ENCODE assay signal across 10 mouse cellular contexts in the genomic region with DNA sequence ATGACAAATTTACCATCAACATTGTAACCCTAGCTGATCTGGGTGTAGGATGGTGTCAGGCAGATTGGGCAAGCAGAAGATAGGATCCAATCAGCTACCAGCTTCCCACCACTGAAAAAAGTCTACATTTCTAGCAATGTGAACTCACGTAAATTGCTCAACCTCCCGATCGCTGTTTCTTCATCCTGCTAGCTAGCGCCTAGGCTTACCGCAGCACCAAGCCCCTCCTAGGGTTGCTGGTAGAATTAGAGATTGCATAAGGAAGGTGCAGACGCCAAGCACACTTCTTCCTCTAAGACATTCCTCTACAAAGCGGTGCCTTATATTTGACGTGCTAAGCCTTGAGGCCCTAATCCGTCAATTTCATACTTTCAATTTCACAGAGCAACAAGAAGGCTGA. TPM values are rescaled to one million over a fixed set of nuclear protein-coding genes. Genes with fewer than 3 reads are reported as not detected.
A peak's percentile ranks its signal among the peaks of the same experiment; 100 is the strongest.
DNase-seq lines count a peak whose midpoint lies in the region; ATAC-seq and TF ChIP-seq lines count a peak whose summit lies in the region.
"Had no signal": no experiment of that assay in that cellular context is flagged by ENCODE, and none has a peak within 500 bp of the region (broad histone marks: within the 10 kb centered on the region; RNA-seq: fewer than 3 reads in every experiment).

No protein-coding gene starts in this region.

- 0 out of 2 replicates have a peak overlapping the region, but pooled peaks have one; percentile 31 for H3K27ac ChIP-seq in heart, postnatal 0 days (ENCODE audit: low read depth)
- no peak overlapping the region for H3K27ac ChIP-seq in midbrain, embryonic 11.5 days (ENCODE audit: low read depth, low read length)
- H3K27ac ChIP-seq in midbrain, embryonic 10.5 days (replicated peaks) = no peak overlapping the region
- H3K27ac ChIP-seq in limb, embryonic 14.5 days (replicated peaks; ENCODE audit: low read depth, low read length) = no peak overlapping the region
- peak overlapping the region; percentile 32; the same call in 1 of the 2 replicates for H3K27ac ChIP-seq in stomach, embryonic 15.5 days
- H3K27ac ChIP-seq in thymus, adult 2 months (ENCODE audit: control insufficient read depth, insufficient read depth, low read length) = no peak overlapping the region
- H3K27ac ChIP-seq: neural tube, embryonic 13.5 days had no signal

- H3K27me3 ChIP-seq in heart, postnatal 0 days (ENCODE audit: control insufficient read depth, insufficient read depth, low read length) = no peaks in the 10 kb centered on the region
- no peaks in the 10 kb centered on the region for H3K27me3 ChIP-seq in midbrain, embryonic 11.5 days (ENCODE audit: control insufficient read depth, insufficient read depth, low read length)
- no peaks in the 10 kb centered on the region for H3K27me3 ChIP-seq in midbrain, embryonic 10.5 days (ENCODE audit: low read depth, poor library complexity, severe bottlenecking)
- H3K27me3 ChIP-seq in limb, embryonic 14.5 days (ENCODE audit: control insufficient read depth, insufficient read depth, low read length) = no peaks in the 10 kb centered on the region
- no peaks in the 10 kb centered on the region for H3K27me3 ChIP-seq in stomach, embryonic 15.5 days (replicated peaks)
- no peaks in the 10 kb centered on the region for H3K27me3 ChIP-seq in thymus, adult 2 months (ENCODE audit: control insufficient read depth, insufficient read depth, low read length)
- H3K27me3 ChIP-seq: neural tube, embryonic 13.5 days had no signal

- H3K36me3 ChIP-seq in heart, postnatal 0 days (replicated peaks; ENCODE audit: control insufficient read depth, insufficient read depth, low read length) = peaks cover 23% of the 10 kb centered on the region
- H3K36me3 ChIP-seq in midbrain, embryonic 11.5 days (ENCODE audit: control insufficient read depth, insufficient read depth, low read length) = no peaks in the 10 kb centered on the region
- H3K36me3 ChIP-seq in midbrain, embryonic 10.5 days = no peaks in the 10 kb centered on the region
- peaks cover 39% of the 10 kb centered on the region for H3K36me3 ChIP-seq in limb, embryonic 14.5 days (ENCODE audit: control insufficient read depth, insufficient read depth, low read length)
- peaks cover 13% of the 10 kb centered on the region for H3K36me3 ChIP-seq in stomach, embryonic 15.5 days
- no peaks in the 10 kb centered on the region for H3K36me3 ChIP-seq in thymus, adult 2 months (ENCODE audit: control insufficient read depth, insufficient read depth, low read length)
- H3K36me3 ChIP-seq: neural tube, embryonic 13.5 days had no signal

- H3K4me1 ChIP-seq in heart, postnatal 0 days (ENCODE audit: control insufficient read depth, insufficient read depth) = peaks cover 4% of the 10 kb centered on the region; the same call in 1 of the 2 replicates
- H3K4me1 ChIP-seq in midbrain, embryonic 11.5 days (ENCODE audit: control insufficient read depth, insufficient read depth, low read length) = no peaks in the 10 kb centered on the region
- no peaks in the 10 kb centered on the region for H3K4me1 ChIP-seq in midbrain, embryonic 10.5 days
- H3K4me1 ChIP-seq in limb, embryonic 14.5 days (ENCODE audit: control insufficient read depth, insufficient read depth, low read length) = peaks cover 13% of the 10 kb centered on the region
- H3K4me1 ChIP-seq in stomach, embryonic 15.5 days = no peaks in the 10 kb centered on the region
- no peaks in the 10 kb centered on the region for H3K4me1 ChIP-seq in thymus, adult 2 months (replicated peaks; ENCODE audit: control insufficient read depth, insufficient read depth, low read length)

- DNase-seq in heart, postnatal 0 days (ENCODE audit: low spot score) = no peak
- DNase-seq in heart, postnatal 4 days = no peak
- peak; percentile 39 for DNase-seq in midbrain, embryonic 11.5 days (ENCODE audit: low spot score, missing footprints)
- DNase-seq in midbrain, embryonic 10.5 days (ENCODE audit: low spot score) = no peak
- peak; percentile 24 for DNase-seq in limb, embryonic 14.5 days (ENCODE audit: low spot score)
- DNase-seq in thymus, adult 2 months = no peak
- no peak for DNase-seq in thymus, postnatal 14 days
- DNase-seq: layer of hippocampus, adult 9-11 months had no signal

- WGBS in heart, postnatal 0 days = 69% methylated on average over 9 of the region's 9 CpGs
- 86% methylated on average over 9 of the region's 9 CpGs for WGBS in midbrain, embryonic 11.5 days
- 86% methylated on average over 9 of the region's 9 CpGs for WGBS in midbrain, embryonic 10.5 days
- 55% methylated on average over 9 of the region's 9 CpGs for WGBS in limb, embryonic 14.5 days
- 63% methylated on average over 9 of the region's 9 CpGs for WGBS in stomach, embryonic 15.5 days
- 85% methylated on average over 9 of the region's 9 CpGs for WGBS in thymus, adult 2 months

- peak overlapping the region; percentile 35; the same call in 1 of the 2 replicates for H3K4me2 ChIP-seq in heart, postnatal 0 days (ENCODE audit: low read depth, low read length)
- no peak overlapping the region for H3K4me2 ChIP-seq in midbrain, embryonic 11.5 days
- no peak overlapping the region for H3K4me2 ChIP-seq in limb, embryonic 14.5 days (replicated peaks; ENCODE audit: low read depth, low read length, severe bottlenecking)
- no peak overlapping the region for H3K4me2 ChIP-seq in stomach, embryonic 15.5 days
- H3K4me2 ChIP-seq: neural tube, embryonic 13.5 days had no signal

- 0 out of 2 replicates have a peak, but pooled peaks have one; percentile 2 for ATAC-seq in heart, postnatal 0 days (ENCODE audit: insufficient read depth, low read depth)
- ATAC-seq in midbrain, embryonic 11.5 days (ENCODE audit: low FRiP score) = no peak
- no peak for ATAC-seq in limb, embryonic 14.5 days (ENCODE audit: low FRiP score, low read depth)
- ATAC-seq in stomach, embryonic 15.5 days (ENCODE audit: insufficient read depth, low FRiP score, low read depth) = no peak

- no peaks in the 10 kb centered on the region for H3K9me3 ChIP-seq in heart, postnatal 0 days (replicated peaks; ENCODE audit: control insufficient read depth, low read length)
- H3K9me3 ChIP-seq in midbrain, embryonic 11.5 days (ENCODE audit: control insufficient read depth, low read length) = no peaks in the 10 kb centered on the region
- no peaks in the 10 kb centered on the region for H3K9me3 ChIP-seq in midbrain, embryonic 10.5 days (replicated peaks)
- H3K9me3 ChIP-seq in limb, embryonic 14.5 days (ENCODE audit: control insufficient read depth, low read length) = no peaks in the 10 kb centered on the region
- H3K9me3 ChIP-seq in stomach, embryonic 15.5 days = no peaks in the 10 kb centered on the region
- H3K9me3 ChIP-seq: neural tube, embryonic 13.5 days had no signal

- no peak overlapping the region for H3K9ac ChIP-seq in heart, postnatal 0 days (replicated peaks; ENCODE audit: low read depth, low read length)
- H3K9ac ChIP-seq in midbrain, embryonic 11.5 days (ENCODE audit: low read length) = no peak overlapping the region
- no peak overlapping the region for H3K9ac ChIP-seq in limb, embryonic 14.5 days (ENCODE audit: low read depth, low read length, severe bottlenecking)
- H3K9ac ChIP-seq in stomach, embryonic 15.5 days = no peak overlapping the region
- H3K9ac ChIP-seq: neural tube, embryonic 13.5 days had no signal

- no peak for TF ChIP-seq CTCF in heart, postnatal 0 days (IDR thresholded peaks at IDR 0.05; ENCODE audit: low read depth)
- TF ChIP-seq CTCF in thymus, adult 2 months (IDR thresholded peaks at IDR 0.05; ENCODE audit: borderline replicate concordance, control insufficient read depth, extremely low read depth, insufficient read depth, low read length, poor library complexity) = no peak

- no peak overlapping the region for H3K4me3 ChIP-seq in heart, postnatal 0 days (ENCODE audit: low read depth, low read length)
- no peak overlapping the region for H3K4me3 ChIP-seq in midbrain, embryonic 11.5 days (ENCODE audit: low read depth, low read length)
- no peak overlapping the region for H3K4me3 ChIP-seq in midbrain, embryonic 10.5 days
- no peak overlapping the region for H3K4me3 ChIP-seq in limb, embryonic 14.5 days (replicated peaks; ENCODE audit: low read length)
- no peak overlapping the region for H3K4me3 ChIP-seq in stomach, embryonic 15.5 days (replicated peaks)
- H3K4me3 ChIP-seq in thymus, adult 2 months (ENCODE audit: control insufficient read depth, insufficient read depth, low read length) = no peak overlapping the region
- H3K4me3 ChIP-seq: neural tube, embryonic 13.5 days had no signal

- TF ChIP-seq POLR2A in limb, embryonic 14.5 days (IDR thresholded peaks at IDR 0.05; ENCODE audit: borderline replicate concordance, extremely low read depth, insufficient read depth, insufficient read length) = no peak
- no peak for TF ChIP-seq POLR2A in thymus, adult 2 months (IDR thresholded peaks at IDR 0.05; ENCODE audit: control insufficient read depth, extremely low read depth, insufficient read depth, low read length, poor library complexity)

- no peak for TF ChIP-seq EP300 in heart, postnatal 0 days (IDR thresholded peaks at IDR 0.05; ENCODE audit: low read depth)

RNA-seq across cellular contexts. Expression of a gene that starts 53.6 kb away (rescaled TPM):
- not detected in 2 replicates for total RNA-seq in heart, postnatal 0 days (2014; rRNA removed; ENCODE audit: low replicate concordance)
- 0.16 and 0.19 TPM in 2 replicates for polyA plus RNA-seq in heart, postnatal 0 days (2015; fragmentation: Nextera tagmentation; extraction: Ambion mirVana)
- total RNA-seq in heart, postnatal 4 days (2021) = under 1 TPM; 0.19 to 0.20 TPM
- polyA plus RNA-seq in midbrain, embryonic 11.5 days (2014; fragmentation: Nextera tagmentation; extraction: Ambion mirVana) = 0.19 TPM in 1 of 2 replicates, not detected in the other
- polyA plus RNA-seq in midbrain, embryonic 10.5 days (2016; fragmentation: Nextera tagmentation; extraction: Ambion mirVana) = 0.15 TPM in 1 of 2 replicates, not detected in the other
- 0.23 and 0.88 TPM in 2 replicates for polyA plus RNA-seq in limb, embryonic 14.5 days (2012; rRNA removed)
- polyA plus RNA-seq in limb, embryonic 14.5 days (2014; fragmentation: Nextera tagmentation; extraction: Ambion mirVana) = 0.23 and 1.1 TPM in 2 replicates
- polyA plus RNA-seq in stomach, embryonic 15.5 days (2015; fragmentation: Nextera tagmentation; extraction: Ambion mirVana) = 1.7 and 2.3 TPM in 2 replicates
- 3.4 and 3.6 TPM in 2 replicates for polyA plus RNA-seq in thymus, adult 2 months (2012; rRNA removed)
- polyA plus RNA-seq: neural tube, embryonic 13.5 days had no signal

Comparison
In these comparisons a context has a peak if more than half of its experiments do, and no peak if none do; other contexts are left out.
1. DNase-seq: peak in midbrain, embryonic 11.5 days (single experiment) and limb, embryonic 14.5 days (single experiment); none in heart, postnatal 0 days (single experiment), heart, postnatal 4 days (single experiment), midbrain, embryonic 10.5 days (single experiment), thymus, adult 2 months (single experiment) and thymus, postnatal 14 days (single experiment).
2. H3K27ac ChIP-seq: peak in heart, postnatal 0 days (single experiment) and stomach, embryonic 15.5 days (single experiment); none in midbrain, embryonic 11.5 days (single experiment), midbrain, embryonic 10.5 days (single experiment), limb, embryonic 14.5 days (single experiment) and thymus, adult 2 months (single experiment).